Mouse (Mus musculus): Measurements from ENCODE around the gene Esr2.
"Not testable (repeated sequence)": the region's sequence is repeated elsewhere in the genome, so short reads cannot be mapped to it uniquely, and the experiment has no call there.

Gene Esr2

GRCm38 (mm10) chr12:76152389-76152788 is 24.7 kb downstream of the Esr2 start:
- not testable (repeated sequence) for DNase-seq (ENCODE audit: low read depth)

GRCm38 (mm10) chr12:76136701-76137100 is 40.4 kb downstream of the Esr2 start:
- DNase-seq (ENCODE audit: low read depth) = no peak

- not testable (repeated sequence) for DNase-seq (ENCODE audit: low read depth)
These were observed 44.0 kb downstream of the Esr2 start for GRCm38 (mm10) chr12:76133081-76133480.

- no peak for DNase-seq (ENCODE audit: low read depth)
These were observed 44.5 kb downstream of the Esr2 start for GRCm38 (mm10) chr12:76132591-76132990.

- no peak for DNase-seq (ENCODE audit: low read depth)
These were observed 46.2 kb downstream of the Esr2 start for GRCm38 (mm10) chr12:76130891-76131290.

- DNase-seq (ENCODE audit: low read depth) = peak; percentile 17
These were observed 46.8 kb downstream of the Esr2 start for GRCm38 (mm10) chr12:76130281-76130680.

GRCm38 (mm10) chr12:76128831-76129230 is 48.2 kb downstream of the Esr2 start:
- no peak for DNase-seq (ENCODE audit: low read depth)

- DNase-seq (ENCODE audit: low read depth) = no peak
These were observed 48.8 kb downstream of the Esr2 start for GRCm38 (mm10) chr12:76128306-76128705.

- DNase-seq (ENCODE audit: low read depth) = no peak
These were observed 53.8 kb downstream of the Esr2 start for GRCm38 (mm10) chr12:76123223-76123622.

- DNase-seq (ENCODE audit: low read depth) = no peak
These were observed 59.4 kb downstream of the Esr2 start for GRCm38 (mm10) chr12:76117632-76118153.

- DNase-seq (ENCODE audit: low read depth) = no peak
These were observed 60.5 kb downstream of the Esr2 start for GRCm38 (mm10) chr12:76116577-76116976.

GRCm38 (mm10) chr12:76111046-76111445 is 66.0 kb downstream of the Esr2 start:
- DNase-seq (ENCODE audit: low read depth) = no peak

- DNase-seq (ENCODE audit: low read depth) = no peak
These were observed 67.2 kb downstream of the Esr2 start for GRCm38 (mm10) chr12:76109646-76110405.

- DNase-seq (ENCODE audit: low read depth) = no peak
These were observed 72.3 kb downstream of the Esr2 start for GRCm38 (mm10) chr12:76104596-76105351.

GRCm38 (mm10) chr12:76102621-76103020 is 74.4 kb downstream of the Esr2 start:
- no peak for DNase-seq (ENCODE audit: low read depth)

GRCm38 (mm10) chr12:76095117-76096035 is 81.7 kb downstream of the Esr2 start:
- DNase-seq (ENCODE audit: low read depth) = no peak

- no peak for DNase-seq (ENCODE audit: low read depth)
These were observed 83.2 kb downstream of the Esr2 start for GRCm38 (mm10) chr12:76093613-76094588.

GRCm38 (mm10) chr12:76092789-76093466 is 84.1 kb downstream of the Esr2 start:
- no peak for DNase-seq (ENCODE audit: low read depth)

GRCm38 (mm10) chr12:76087025-76087424 is 90.0 kb downstream of the Esr2 start:
- no peak for DNase-seq (ENCODE audit: low read depth)

All from c-Kit-positive CD71-negative TER-119-negative erythroid progenitor cells, embryonic 14.5 days (primary cell).